Mouse (Mus musculus): Measurements from ENCODE around the gene Galnt11.

DNA sequence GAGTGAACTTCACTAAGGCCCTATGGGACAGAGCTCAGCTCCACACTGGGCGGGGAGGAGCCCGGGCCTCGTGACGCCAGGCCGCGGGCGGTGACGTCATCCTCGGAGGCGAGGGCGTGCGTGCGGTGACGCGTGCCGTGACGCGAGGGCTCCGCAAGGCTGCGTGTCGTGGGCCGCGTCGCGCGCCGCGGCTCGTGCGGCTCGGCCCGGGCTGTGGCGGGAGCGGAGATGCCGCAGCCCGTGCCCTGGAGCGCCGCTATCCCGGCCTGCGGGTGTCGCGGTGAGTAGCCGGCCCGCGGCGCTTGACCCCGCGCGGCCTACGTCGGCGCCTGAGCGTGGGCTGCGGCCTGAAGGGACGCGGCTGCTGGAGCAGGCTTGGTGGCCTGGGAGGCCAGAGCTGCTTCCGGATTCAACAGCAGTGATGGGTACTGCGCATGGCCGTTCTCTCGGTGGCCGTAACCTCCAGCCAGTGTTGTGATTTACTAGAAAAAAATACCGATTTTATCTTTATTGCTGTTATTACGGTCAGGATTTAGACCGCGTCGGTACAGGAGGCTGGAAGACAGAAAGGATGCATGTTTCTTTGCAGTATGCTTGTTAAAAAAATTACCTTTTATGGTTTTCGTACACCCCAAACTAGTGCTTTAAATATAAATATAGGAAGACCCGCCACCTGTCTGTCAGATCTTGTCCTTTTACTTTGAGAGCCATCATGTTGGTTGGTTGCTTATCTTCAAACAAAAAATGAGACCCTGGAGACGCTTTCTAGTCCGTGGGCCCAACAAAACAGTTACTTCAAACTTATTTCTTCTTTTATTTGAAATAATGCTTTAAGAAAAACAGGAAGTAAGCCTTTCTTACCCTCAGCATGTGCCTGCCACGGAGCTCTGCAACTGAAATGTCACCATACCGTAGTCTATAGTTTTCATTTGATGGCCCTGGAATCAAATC lies 1.3 kb downstream of the Galnt11 start, which contains the start of gene E130116L18Rik:
- no peak for TF ChIP-seq CTCF (IDR thresholded peaks at IDR 0.05; ENCODE audit: low read depth)
- no peak for TF ChIP-seq EP300 (IDR thresholded peaks at IDR 0.05; ENCODE audit: low read depth)

Measured in liver, postnatal 0 days (tissue).